Mouse (Mus musculus) heart, postnatal 0 days (tissue): ENCODE measurements around the gene Aldob.

Experiments
- CTCF ChIP-seq: IDR thresholded peaks from 2 replicates; pipeline ENCODE4 v1.5.1; 2016; ENCODE audit warnings: antibody characterized with exemption, control low read depth, low read depth
- EP300 ChIP-seq: IDR thresholded peaks from 2 replicates; pipeline ENCODE4 v1.6.1; 2016; ENCODE audit warnings: antibody characterized with exemption, low read depth

DNA sequence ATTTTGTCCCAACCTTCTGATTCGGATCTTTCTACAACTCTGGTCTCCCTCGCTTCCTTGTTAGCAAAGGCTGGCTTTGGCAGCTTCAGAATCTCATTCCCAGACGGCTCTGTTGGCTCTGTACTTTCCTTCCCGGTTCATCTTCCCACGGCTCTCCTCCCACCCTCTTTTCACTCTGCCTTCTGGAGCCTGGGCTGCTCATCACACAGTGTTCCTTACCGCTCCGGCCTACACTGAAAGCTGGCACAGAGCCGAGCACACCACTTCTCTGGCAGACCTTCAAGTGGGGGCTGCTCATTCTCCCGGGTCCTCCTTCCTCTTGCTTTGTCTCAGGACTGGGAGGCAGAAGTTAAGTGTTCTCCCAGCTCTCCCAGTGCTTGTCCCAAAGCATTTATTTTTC, 26.8 kb downstream of the Aldob start:
- TF ChIP-seq CTCF: no peak
- TF ChIP-seq EP300: no peak
